Mouse (Mus musculus) intestine, postnatal 0 days (tissue): ENCODE data around the gene Des. TPM values are rescaled to one million over a fixed set of nuclear protein-coding genes. Genes with fewer than 3 reads are reported as not detected.

Experiments
- ATAC-seq: fragments of 200-750 bp; cut with Nextera tagmentation; 2 replicates; pipeline ENCODE4 v1.8.0; 2017; ENCODE audit warnings: mild to moderate bottlenecking, moderate TSS enrichment, moderate library complexity
- H3K27ac ChIP-seq: fragments of 300-500 bp; sonication (generic); 2 replicates; pipeline ENCODE4 v1.5.1; 2014; ENCODE audit warnings: mild to moderate bottlenecking, low read depth, low read length, moderate library complexity
- H3K27me3 ChIP-seq: fragments of 300-500 bp; sonication (generic); replicated peaks from 2 replicates; pipeline ENCODE4 v1.6.1; 2014; ENCODE audit warnings: low read length, mixed read lengths; ENCODE audit not compliant: control insufficient read depth, insufficient read depth
- H3K36me3 ChIP-seq: fragments of 300-500 bp; sonication (generic); 2 replicates; pipeline ENCODE4 v1.6.1; 2014; ENCODE audit warnings: mild to moderate bottlenecking, moderate library complexity; ENCODE audit not compliant: control insufficient read depth, insufficient read depth
- H3K4me1 ChIP-seq: fragments of 300-500 bp; sonication (generic); replicated peaks from 2 replicates; pipeline ENCODE4 v1.6.1; 2014; ENCODE audit warnings: antibody characterized with exemption, low read length, mixed read lengths; ENCODE audit not compliant: control insufficient read depth, insufficient read depth
- H3K4me2 ChIP-seq: fragments of 300-500 bp; sonication (generic); replicated peaks from 2 replicates; pipeline ENCODE4 v1.6.1; 2014; ENCODE audit warnings: low read depth, mild to moderate bottlenecking, moderate library complexity
- H3K4me3 ChIP-seq: fragments of 300-500 bp; sonication (generic); 2 replicates; pipeline ENCODE4 v1.5.1; 2014; ENCODE audit warnings: low read depth, low read length
- H3K9ac ChIP-seq: fragments of 300-500 bp; sonication (generic); 2 replicates; pipeline ENCODE4 v1.6.1; 2014; ENCODE audit warnings: mild to moderate bottlenecking, low read depth, low read length
- H3K9me3 ChIP-seq: fragments of 300-500 bp; sonication (generic); 2 replicates; pipeline ENCODE4 v1.6.1; 2016; ENCODE audit warnings: mixed run types; ENCODE audit not compliant: control insufficient read depth
- CTCF ChIP-seq: sonication (generic); IDR thresholded peaks from 2 replicates; pipeline ENCODE4 v1.5.1; 2016; ENCODE audit warnings: low read depth, mild to moderate bottlenecking, control low read depth, antibody characterized with exemption, moderate library complexity
- WGBS: fragments of 180-500 bp; shearing (Covaris S2); extraction: QIAGEN DNeasy Blood & Tissue Kit; methylation state at CpG from one replicate; pipeline ENCODE4 v1.1.7; 2014; 5-methylcytosine and 5-hydroxymethylcytosine counted together
- polyA plus RNA-seq: library from polyadenylated mRNA; unstranded; fragments of >200 nt; fragmentation: Nextera tagmentation; extraction: Ambion mirVana; gene quantifications from 2 replicates; pipeline ENCODE4 v1.2.1, GENCODE M21; 2015

Des gene
- polyA plus RNA-seq, 1 experiment from 2014 or later, result 233 TPM

GRCm38 (mm10) chr1:75359346-75359745 is 783 bp upstream of the Des start:
- H3K27me3 ChIP-seq, result peaks cover 21% of the 10 kb centered on the region
- H3K9ac ChIP-seq, result no peak overlapping the region
- H3K4me2 ChIP-seq, result no peak overlapping the region
- H3K36me3 ChIP-seq, result no peaks in the 10 kb centered on the region
- no peak overlapping the region for H3K4me3 ChIP-seq
- no peaks in the 10 kb centered on the region for H3K4me1 ChIP-seq
- WGBS, result 66% methylated on average over 13 of the region's 13 CpGs
- TF ChIP-seq CTCF, result no peak
- peak overlapping the region; percentile 28; the same call in 1 of the 2 replicates for H3K27ac ChIP-seq
- no peaks in the 10 kb centered on the region for H3K9me3 ChIP-seq
- no peak for ATAC-seq

DNA sequence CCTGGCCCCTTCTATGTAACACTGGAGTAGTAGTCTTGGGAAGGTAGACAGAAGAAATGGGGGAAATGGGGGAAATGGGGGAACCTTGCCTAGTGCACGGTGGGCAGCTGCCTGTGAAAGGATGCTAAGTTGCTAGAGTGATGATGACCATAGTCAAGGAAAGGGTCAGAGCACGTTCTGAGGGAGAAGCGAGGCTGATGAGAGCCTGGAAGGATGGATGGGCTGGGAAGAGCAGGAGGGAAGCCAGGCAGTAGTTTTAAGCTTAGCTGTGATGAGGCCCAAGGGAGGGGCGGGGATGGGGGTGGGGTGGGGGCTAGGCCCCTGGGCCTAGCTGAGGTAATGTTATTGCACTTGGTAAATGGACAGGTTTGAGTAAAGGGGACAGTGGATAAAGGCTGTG is 994 bp downstream of the Des start:
- ATAC-seq, result no peak
- no peaks in the 10 kb centered on the region for H3K4me1 ChIP-seq
- 61% methylated on average over 4 of the region's 4 CpGs for WGBS
- peaks cover 21% of the 10 kb centered on the region for H3K27me3 ChIP-seq
- H3K4me2 ChIP-seq, result peak overlapping the region; percentile 72
- no peaks in the 10 kb centered on the region for H3K9me3 ChIP-seq
- TF ChIP-seq CTCF, result no peak
- H3K36me3 ChIP-seq, result no peaks in the 10 kb centered on the region
- H3K9ac ChIP-seq, result peak overlapping the region; percentile 58; the same call in 1 of the 2 replicates
- no peak overlapping the region for H3K27ac ChIP-seq
- peak overlapping the region; percentile 45 for H3K4me3 ChIP-seq

GRCm38 (mm10) chr1:75361750-75362149 is 1.6 kb downstream of the Des start:
- Histone ChIP-seq H3K9ac (no peak overlapping the region), H3K27ac (no peak overlapping the region), H3K27me3 (peaks cover 21% of the 10 kb centered on the region), H3K4me1 (no peaks in the 10 kb centered on the region), H3K36me3 (no peaks in the 10 kb centered on the region), H3K9me3 (no peaks in the 10 kb centered on the region), H3K4me3 (no peak overlapping the region), H3K4me2 (peak overlapping the region; percentile 72)
- WGBS, result 23% methylated on average over 4 of the region's 4 CpGs
- no peak for TF ChIP-seq CTCF
- peak; percentile 65 for ATAC-seq

DNA sequence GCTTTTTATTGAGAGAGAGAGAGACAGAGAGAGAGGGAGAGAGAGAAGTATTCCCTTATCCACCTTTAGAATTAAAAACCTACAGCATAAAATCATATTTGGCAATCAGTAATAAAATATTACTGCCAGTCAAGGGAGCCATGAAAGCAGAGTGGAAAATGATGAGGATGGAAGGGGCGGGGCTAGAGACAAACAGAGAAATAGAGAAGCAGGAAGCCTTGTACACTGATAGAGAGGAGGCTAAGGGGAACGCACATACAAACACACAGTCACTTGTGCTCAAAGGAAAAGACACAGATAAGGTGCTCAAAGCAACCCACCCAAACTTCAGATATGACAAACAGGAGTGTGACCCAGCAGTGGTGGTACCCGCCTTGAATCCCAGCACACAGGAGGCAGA is 3.7 kb downstream of the Des start:
- Histone ChIP-seq H3K9me3 (no peaks in the 10 kb centered on the region), H3K4me3 (no peak overlapping the region), H3K27me3 (peaks cover 21% of the 10 kb centered on the region), H3K4me1 (no peaks in the 10 kb centered on the region), H3K27ac (no peak overlapping the region), H3K4me2 (no peak overlapping the region), H3K36me3 (no peaks in the 10 kb centered on the region), H3K9ac (no peak overlapping the region)
- WGBS, result 79% methylated on average over 3 of the region's 3 CpGs
- ATAC-seq, result no peak
- TF ChIP-seq CTCF, result no peak

DNA sequence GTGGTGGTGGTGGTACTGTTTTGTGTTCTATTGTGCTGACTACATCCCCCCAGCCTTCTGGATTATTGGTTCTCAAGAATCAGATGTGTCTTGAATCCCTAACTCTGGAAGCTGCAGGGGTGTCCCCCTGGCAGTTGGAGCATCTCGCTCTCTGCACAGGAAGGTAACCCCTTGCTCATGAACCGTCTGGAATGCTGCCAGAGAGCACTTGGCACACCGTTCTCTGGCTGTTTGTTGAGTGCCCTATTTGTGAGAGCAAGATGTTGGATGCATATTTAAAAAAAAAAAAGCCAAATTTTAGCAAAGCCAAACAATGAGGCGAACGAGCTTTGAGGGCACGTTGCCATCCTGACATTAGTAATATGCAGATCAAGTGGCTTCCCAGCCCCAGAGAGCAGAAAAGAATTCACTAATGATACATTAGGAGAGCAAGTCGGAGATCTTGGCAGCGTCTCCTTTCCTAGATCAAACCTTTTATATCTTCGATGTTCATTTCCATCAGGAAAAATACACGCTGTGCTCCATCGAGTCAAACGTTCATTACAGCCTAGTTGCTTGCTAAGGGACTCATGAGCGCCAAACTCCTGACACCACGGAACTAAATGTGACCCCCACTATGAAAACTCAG is 5.5 kb downstream of the Des start:
- H3K4me2 ChIP-seq, result no peak overlapping the region
- H3K27ac ChIP-seq, result no peak overlapping the region
- WGBS, result 77% methylated on average over 14 of the region's 14 CpGs
- no peaks in the 10 kb centered on the region for H3K36me3 ChIP-seq
- no peak for ATAC-seq
- H3K4me3 ChIP-seq, result no peak overlapping the region
- peaks cover 8% of the 10 kb centered on the region; the same call in 1 of the 2 replicates for H3K27me3 ChIP-seq
- TF ChIP-seq CTCF, result no peak
- H3K9me3 ChIP-seq, result no peaks in the 10 kb centered on the region
- H3K9ac ChIP-seq, result no peak overlapping the region
- H3K4me1 ChIP-seq, result no peaks in the 10 kb centered on the region

DNA sequence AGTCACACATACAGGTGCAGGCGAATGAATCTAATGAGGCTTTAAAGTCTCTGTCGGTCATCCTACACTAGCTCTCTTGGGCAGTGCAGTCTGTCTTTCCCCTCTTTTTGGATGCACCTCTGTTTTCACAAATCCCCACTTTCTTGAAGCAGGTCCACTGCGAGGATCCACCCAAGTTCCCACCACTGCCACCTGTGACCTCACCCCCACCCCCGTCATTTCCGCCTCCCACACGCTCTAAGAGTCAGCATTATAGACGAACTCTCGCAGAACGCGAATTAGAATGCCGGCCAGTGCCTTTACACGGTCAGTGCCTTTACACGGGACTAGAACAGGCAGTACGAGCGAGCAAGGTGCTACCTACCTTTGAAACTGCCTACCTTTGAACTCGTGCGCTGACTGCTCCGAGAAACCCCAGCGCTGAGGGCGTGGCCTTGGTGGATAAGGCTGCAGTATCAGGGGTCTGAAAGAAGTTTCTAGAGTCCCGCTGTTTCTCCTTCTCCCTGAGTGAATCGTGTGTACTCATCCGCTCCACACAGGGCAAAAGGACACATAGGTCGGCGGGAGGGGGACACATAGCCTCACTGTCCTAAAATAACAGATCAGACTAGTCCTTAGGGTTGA is 9.3 kb downstream of the Des start:
- no peak for TF ChIP-seq CTCF
- WGBS, result 29% methylated on average over 25 of the region's 25 CpGs
- H3K27ac ChIP-seq, result peak overlapping the region; percentile 60
- no peak overlapping the region for H3K4me3 ChIP-seq
- no peaks in the 10 kb centered on the region for H3K4me1 ChIP-seq
- peak overlapping the region; percentile 30; the same call in 1 of the 2 replicates for H3K4me2 ChIP-seq
- ATAC-seq, result peak; percentile 62
- no peaks in the 10 kb centered on the region for H3K36me3 ChIP-seq
- no peaks in the 10 kb centered on the region for H3K9me3 ChIP-seq
- H3K27me3 ChIP-seq, result 0 out of 2 replicates have a peak, but pooled peaks cover 5% of the 10 kb centered on the region
- H3K9ac ChIP-seq, result no peak overlapping the region
